In the genomic region with DNA sequence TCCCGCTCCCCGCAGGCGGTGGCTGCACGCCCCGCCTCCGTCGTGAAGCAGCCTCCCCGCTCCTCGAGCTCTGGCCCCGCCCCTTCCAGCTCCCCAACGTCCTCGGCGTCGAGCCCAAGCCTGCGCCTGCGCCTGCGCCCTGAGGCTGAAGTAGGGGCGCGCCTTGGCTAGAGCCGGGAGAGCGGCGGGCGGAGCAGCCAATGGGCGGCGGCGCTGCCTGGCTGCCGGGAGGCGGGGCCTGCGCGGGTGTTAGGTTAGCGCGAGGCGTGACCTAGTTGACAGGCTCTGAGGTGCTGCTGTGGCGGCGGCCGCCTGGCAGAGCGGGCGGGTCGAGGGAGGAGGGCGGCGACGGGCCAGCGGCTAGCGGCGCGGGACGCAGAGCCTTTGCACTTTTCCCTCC, we compare ENCODE assay signal across 8 mouse cellular contexts. TPM values are rescaled to one million over a fixed set of nuclear protein-coding genes. Genes with fewer than 3 reads are reported as not detected.
DNase-seq lines count a peak whose midpoint lies in the region; ATAC-seq lines count a peak whose summit lies in the region.

Gene Macrod2 (plus strand): TSS at position 131 of the 400 bp plus-strand sequence.

- ATAC-seq in heart, embryonic 14.5 days (ENCODE audit: insufficient number of reproducible peaks, insufficient read depth, low FRiP score, low read depth): peak; percentile 99
- ATAC-seq in liver, embryonic 11.5 days (replicated peaks; ENCODE audit: low FRiP score): peak; percentile 98

- no peaks in the 10 kb centered on the region for H3K36me3 ChIP-seq in forebrain, embryonic 10.5 days (replicated peaks)
- H3K36me3 ChIP-seq in heart, embryonic 14.5 days (ENCODE audit: control insufficient read depth, insufficient read depth, low read length): no peaks in the 10 kb centered on the region
- H3K36me3 ChIP-seq in liver, embryonic 11.5 days (ENCODE audit: control insufficient read depth, insufficient read depth, low read length): no peaks in the 10 kb centered on the region
- no peaks in the 10 kb centered on the region for H3K36me3 ChIP-seq in splenic B cell, adult 2 months (ENCODE audit: control insufficient read depth, insufficient read depth, low read length, poor library complexity, severe bottlenecking)

- peak within 1 kb of the TSS; percentile 79 for H3K4me2 ChIP-seq in heart, embryonic 14.5 days (ENCODE audit: low read length)
- H3K4me2 ChIP-seq in liver, embryonic 11.5 days: peak within 1 kb of the TSS; percentile 88

- DNase-seq in CD4-positive, CD25-positive, alpha-beta regulatory T cell, adult 2 months (ENCODE audit: low read depth, low spot score): peak; percentile 96
- peak; percentile 96 for DNase-seq in c-Kit-positive CD71-positive TER-119-negative erythroid progenitor cells, embryonic 14.5 days (ENCODE audit: low read depth)
- DNase-seq in forebrain, embryonic 10.5 days (ENCODE audit: extremely low spot score, low spot score): peak; percentile 95
- peak; percentile 99 for DNase-seq in kidney, postnatal 10 days
- DNase-seq in liver, embryonic 11.5 days (ENCODE audit: low spot score): peak; percentile 93
- peak; percentile 93 for DNase-seq in naive thymus-derived CD4-positive, alpha-beta T cell, adult 2 months (ENCODE audit: low read depth)
- DNase-seq in splenic B cell, adult 2 months (ENCODE audit: low read depth, low spot score): peak; percentile 56

- peak within 1 kb of the TSS; percentile 78 for H3K9ac ChIP-seq in heart, embryonic 14.5 days (ENCODE audit: low read length)
- peak within 1 kb of the TSS; percentile 71 for H3K9ac ChIP-seq in liver, embryonic 11.5 days (ENCODE audit: low read depth, low read length)

- H3K27ac ChIP-seq in forebrain, embryonic 10.5 days: peak within 1 kb of the TSS; percentile 89
- peak within 1 kb of the TSS in 1 of 2 experiments; percentile 66; a peak in 2 of 4 replicates for H3K27ac ChIP-seq in heart, embryonic 14.5 days (replicated peaks in 1 of 2; ENCODE audit: control insufficient read depth in 1 of 2, insufficient read depth in 1 of 2, low read depth in 2 of 2, low read length in 2 of 2)
- H3K27ac ChIP-seq in liver, embryonic 11.5 days (ENCODE audit: low read depth, low read length): no peak within 1 kb of the TSS

- H3K4me1 ChIP-seq in forebrain, embryonic 10.5 days: peaks cover 14% of the 10 kb centered on the region
- H3K4me1 ChIP-seq in heart, embryonic 14.5 days (ENCODE audit: control insufficient read depth in 2 of 2, insufficient read depth in 2 of 2, low read length in 2 of 2): peaks cover 0 to 3% of the 10 kb centered on the region in 2 experiments; a peak in 1 of 4 replicates
- H3K4me1 ChIP-seq in liver, embryonic 11.5 days (replicated peaks; ENCODE audit: control insufficient read depth, insufficient read depth, low read length): no peaks in the 10 kb centered on the region

- peak within 1 kb of the TSS; percentile 82 for H3K4me3 ChIP-seq in forebrain, embryonic 10.5 days
- peak within 1 kb of the TSS; percentile 61 to 64 for H3K4me3 ChIP-seq in heart, embryonic 14.5 days (ENCODE audit: control insufficient read depth in 1 of 2, insufficient read depth in 1 of 2, low read depth in 1 of 2, low read length in 2 of 2)
- peak within 1 kb of the TSS; percentile 70 for H3K4me3 ChIP-seq in liver, embryonic 11.5 days (ENCODE audit: low read depth, low read length)

- H3K9me3 ChIP-seq in forebrain, embryonic 10.5 days: no peaks in the 10 kb centered on the region
- no peaks in the 10 kb centered on the region for H3K9me3 ChIP-seq in heart, embryonic 14.5 days (ENCODE audit: control insufficient read depth, low read length)
- H3K9me3 ChIP-seq in liver, embryonic 11.5 days (ENCODE audit: control insufficient read depth, low read length): no peaks in the 10 kb centered on the region

- H3K27me3 ChIP-seq in forebrain, embryonic 10.5 days (ENCODE audit: poor library complexity, severe bottlenecking): peaks cover 13% of the 10 kb centered on the region
- H3K27me3 ChIP-seq in heart, embryonic 14.5 days (ENCODE audit: control insufficient read depth, insufficient read depth, low read length): no peaks in the 10 kb centered on the region
- H3K27me3 ChIP-seq in liver, embryonic 11.5 days (replicated peaks; ENCODE audit: control insufficient read depth, insufficient read depth, low read length): peaks cover 7% of the 10 kb centered on the region
- H3K27me3 ChIP-seq in splenic B cell, adult 2 months (ENCODE audit: control insufficient read depth, insufficient read depth, low read length, poor library complexity, severe bottlenecking): no peaks in the 10 kb centered on the region

- WGBS in forebrain, embryonic 10.5 days: under 1% methylated on average over 43 of the region's 47 CpGs
- WGBS in heart, embryonic 14.5 days: 0% methylated on average over 45 of the region's 47 CpGs
- WGBS in liver, embryonic 11.5 days: under 1% methylated on average over 40 of the region's 47 CpGs

RNA-seq across cellular contexts. Expression of gene Macrod2, which starts in this region (rescaled TPM):
- polyA plus RNA-seq in forebrain, embryonic 10.5 days (2016; fragmentation: Nextera tagmentation; extraction: Ambion mirVana): 33.5 and 34.2 TPM in 2 replicates
- polyA plus RNA-seq in heart, embryonic 14.5 days (2014; fragmentation: Nextera tagmentation; extraction: Ambion mirVana): 19.8 and 21.3 TPM in 2 replicates
- 19.9 and 20.6 TPM in 2 replicates for polyA plus RNA-seq in liver, embryonic 11.5 days (2014; fragmentation: Nextera tagmentation; extraction: Ambion mirVana)
